Mouse (Mus musculus) liver, adult 2 months (tissue): ENCODE measurements around the gene Dnah7c. TPM values are rescaled to one million over a fixed set of nuclear protein-coding genes. Genes with fewer than 3 reads are reported as not detected.

ENCODE experiments used
- DNase-seq: peaks from one replicate; pipeline ENCODE4 v3.0.0-alpha.2; 2011; ENCODE audit warnings: low read depth, low spot score; ENCODE audit errors: extremely low read depth
- H3K27ac ChIP-seq: fragments of 200-500 bp; replicated peaks from 2 replicates; pipeline ENCODE4 v1.5.1; 2012; ENCODE audit warnings: low read depth, mild to moderate bottlenecking, control low read depth, inconsistent platforms, low read length; ENCODE audit not compliant: insufficient read depth
- H3K27me3 ChIP-seq: fragments of 200-500 bp; 2 replicates; pipeline ENCODE4 v1.6.1; 2012; ENCODE audit warnings: mild to moderate bottlenecking, moderate library complexity, low read length, inconsistent platforms; ENCODE audit not compliant: control insufficient read depth, insufficient read depth
- H3K36me3 ChIP-seq: fragments of 200-500 bp; 2 replicates; pipeline ENCODE4 v1.6.1; 2012; ENCODE audit warnings: low read length, inconsistent platforms; ENCODE audit not compliant: control insufficient read depth, insufficient read depth
- H3K4me1 ChIP-seq: fragments of 200-500 bp; 2 replicates; pipeline ENCODE4 v1.6.1; 2011; ENCODE audit warnings: low read length; ENCODE audit not compliant: control insufficient read depth, insufficient read depth
- H3K4me3 ChIP-seq: fragments of 200-500 bp; 2 replicates; pipeline ENCODE4 v1.5.1; 2011; ENCODE audit warnings: low read depth, mild to moderate bottlenecking, control low read depth, low read length, moderate library complexity; ENCODE audit not compliant: insufficient read depth
- H3K79me2 ChIP-seq: fragments of 200-500 bp; 2 replicates; pipeline ENCODE4 v1.6.1; 2012; ENCODE audit warnings: inconsistent platforms, mild to moderate bottlenecking, low read length, moderate library complexity; ENCODE audit not compliant: control insufficient read depth, insufficient read depth
- H3K9ac ChIP-seq: fragments of 200-500 bp; 2 replicates; pipeline ENCODE4 v1.6.1; 2012; ENCODE audit warnings: low read depth, mild to moderate bottlenecking, control low read depth, inconsistent platforms, low read length
- CTCF ChIP-seq: fragments of 200-500 bp; IDR thresholded peaks from 2 replicates; pipeline ENCODE4 v1.5.1; 2011; ENCODE audit warnings: low read depth, low read length, control low read depth
- POLR2A ChIP-seq: fragments of 200-500 bp; IDR thresholded peaks from 2 replicates; pipeline ENCODE4 v1.6.1; 2011; ENCODE audit warnings: low read length, control low read depth; ENCODE audit not compliant: insufficient read depth; ENCODE audit errors: extremely low read depth
- WGBS: fragments of 180-500 bp; shearing (Covaris S2); methylation state at CpG from one replicate; pipeline ENCODE4 v1.1.7; 2018; 5-methylcytosine and 5-hydroxymethylcytosine counted together
- polyA plus RNA-seq: library from polyadenylated mRNA; depleted of rRNA; stranded (reverse); fragments of >200 nt; gene quantifications from 2 replicates; pipeline ENCODE4 v1.2.3, GENCODE M21; 2012
- total RNA-seq: library from RNA; depleted of rRNA; stranded (reverse); fragments of >200 nt; gene quantifications from 2 replicates; pipeline ENCODE4 v1.2.3, GENCODE M21; 2014

The Dnah7c gene
- total and polyA plus RNA-seq, 2 experiments, result not detected

GRCm38 (mm10) chr1:46845221-46845620 lies 419.8 kb downstream of the Dnah7c start:
- Histone ChIP-seq H3K27ac (no peak overlapping the region), H3K27me3 (no peaks in the 10 kb centered on the region), H3K4me3 (no peak overlapping the region), H3K79me2 (no peaks in the 10 kb centered on the region), H3K4me1 (no peaks in the 10 kb centered on the region), H3K9ac (no peak overlapping the region), H3K36me3 (no peaks in the 10 kb centered on the region)
- 69% methylated on average over 5 of the region's 5 CpGs for WGBS
- no peak for DNase-seq
- TF ChIP-seq CTCF, result no peak
- TF ChIP-seq POLR2A, result no peak

GRCm38 (mm10) chr1:46849758-46850157 lies 424.4 kb downstream of the Dnah7c start:
- no peaks in the 10 kb centered on the region for H3K79me2 ChIP-seq
- H3K36me3 ChIP-seq, result no peaks in the 10 kb centered on the region
- no peak overlapping the region for H3K9ac ChIP-seq
- H3K27ac ChIP-seq, result no peak overlapping the region
- H3K4me1 ChIP-seq, result no peaks in the 10 kb centered on the region
- 30% methylated on average over 1 of the region's 1 CpGs for WGBS
- peak; percentile 81 for DNase-seq
- no peak for TF ChIP-seq POLR2A
- TF ChIP-seq CTCF, result peak; percentile 15; the same call in 1 of the 2 replicates
- H3K4me3 ChIP-seq, result no peak overlapping the region
- no peaks in the 10 kb centered on the region for H3K27me3 ChIP-seq

GRCm38 (mm10) chr1:46851586-46851985 lies 426.2 kb downstream of the Dnah7c start:
- no peaks in the 10 kb centered on the region for H3K79me2 ChIP-seq
- WGBS, result 63% methylated on average over 4 of the region's 4 CpGs
- no peak overlapping the region for H3K4me3 ChIP-seq

GRCm38 (mm10) chr1:46852216-46852599 lies 426.8 kb downstream of the Dnah7c start:
- Histone ChIP-seq H3K4me3 (peak overlapping the region; percentile 71), H3K27ac (peak overlapping the region; percentile 80; the same call in 1 of the 2 replicates)
- 4% methylated on average over 4 of the region's 4 CpGs for WGBS

More at GRCm38 (mm10) chr1:46851586-46851985, 426.2 kb downstream of the Dnah7c start:
- Histone ChIP-seq H3K27ac (no peak overlapping the region), H3K36me3 (no peaks in the 10 kb centered on the region), H3K9ac (no peak overlapping the region), H3K27me3 (no peaks in the 10 kb centered on the region), H3K4me1 (no peaks in the 10 kb centered on the region)
- no peak for TF ChIP-seq POLR2A
- no peak for TF ChIP-seq CTCF
- no peak for DNase-seq

GRCm38 (mm10) chr1:46852600-46853272 lies 427.3 kb downstream of the Dnah7c start:
- WGBS, result under 1% methylated on average over 66 of the region's 75 CpGs
- no peaks in the 10 kb centered on the region for H3K4me1 ChIP-seq
- peak; percentile 49 for DNase-seq
- H3K4me3 ChIP-seq, result peak overlapping the region; percentile 71
- peak overlapping the region; percentile 95 for H3K9ac ChIP-seq
- H3K27me3 ChIP-seq, result no peaks in the 10 kb centered on the region
- H3K36me3 ChIP-seq, result no peaks in the 10 kb centered on the region
- H3K27ac ChIP-seq, result peak overlapping the region; percentile 80
- TF ChIP-seq POLR2A, result 0 out of 2 replicates have a peak, but pooled peaks have one; percentile 2
- TF ChIP-seq CTCF, result no peak
- H3K79me2 ChIP-seq, result no peaks in the 10 kb centered on the region

More at GRCm38 (mm10) chr1:46852216-46852599, 426.8 kb downstream of the Dnah7c start:
- Histone ChIP-seq H3K27me3 (no peaks in the 10 kb centered on the region), H3K36me3 (no peaks in the 10 kb centered on the region), H3K4me1 (no peaks in the 10 kb centered on the region), H3K9ac (peak overlapping the region; percentile 95), H3K79me2 (no peaks in the 10 kb centered on the region)
- no peak for DNase-seq
- TF ChIP-seq POLR2A (no peak), CTCF (no peak)
